Mouse (Mus musculus) stomach, postnatal 0 days (tissue): ENCODE data around the gene Fam114a1. TPM values are rescaled to one million over a fixed set of nuclear protein-coding genes. Genes with fewer than 3 reads are reported as not detected.
A peak's percentile ranks its signal among the peaks of the same experiment; 100 is the strongest.

Experiments used
- ATAC-seq: fragments of 200-750 bp; cut with Nextera tagmentation; 2 replicates; pipeline ENCODE4 v1.8.0; 2017; ENCODE audit not compliant: low FRiP score, low TSS enrichment
- DNase-seq: peaks from one replicate; pipeline ENCODE4 v3.0.0-alpha.2; 2016; ENCODE audit warnings: low spot score
- H3K27ac ChIP-seq: fragments of 300-500 bp; sonication (generic); replicated peaks from 2 replicates; pipeline ENCODE4 v1.5.1; 2014; ENCODE audit warnings: mild to moderate bottlenecking, control low read depth
- H3K27me3 ChIP-seq: fragments of 300-500 bp; sonication (generic); 2 replicates; pipeline ENCODE4 v1.6.1; 2014; ENCODE audit warnings: low read length; ENCODE audit not compliant: control insufficient read depth, insufficient read depth
- H3K36me3 ChIP-seq: fragments of 300-500 bp; sonication (generic); 2 replicates; pipeline ENCODE4 v1.6.1; 2014; ENCODE audit warnings: low read length, mixed read lengths; ENCODE audit not compliant: control insufficient read depth, insufficient read depth
- H3K4me1 ChIP-seq: fragments of 300-500 bp; sonication (generic); replicated peaks from 2 replicates; pipeline ENCODE4 v1.6.1; 2014; ENCODE audit warnings: antibody characterized with exemption; ENCODE audit not compliant: control insufficient read depth, insufficient read depth
- H3K4me2 ChIP-seq: fragments of 300-500 bp; sonication (generic); replicated peaks from 2 replicates; pipeline ENCODE4 v1.6.1; 2014; ENCODE audit warnings: low read depth, mild to moderate bottlenecking, control low read depth, moderate library complexity
- H3K4me3 ChIP-seq: fragments of 300-500 bp; sonication (generic); 2 replicates; pipeline ENCODE4 v1.5.1; 2014; ENCODE audit warnings: low read depth, low read length, control low read depth
- H3K9ac ChIP-seq: fragments of 300-500 bp; sonication (generic); 2 replicates; pipeline ENCODE4 v1.6.1; 2014; ENCODE audit warnings: mild to moderate bottlenecking, low read length, control low read depth, mixed read lengths
- H3K9me3 ChIP-seq: fragments of 300-500 bp; sonication (generic); 2 replicates; pipeline ENCODE4 v1.6.1; 2016; ENCODE audit warnings: low read length; ENCODE audit not compliant: control insufficient read depth
- CTCF ChIP-seq: IDR thresholded peaks from 2 replicates; pipeline ENCODE4 v1.5.1; 2016; ENCODE audit warnings: antibody characterized with exemption, low read depth, mild to moderate bottlenecking, moderate library complexity
- EP300 ChIP-seq: optimal IDR thresholded peaks from 2 replicates; pipeline ENCODE3; 2016; ENCODE audit warnings: antibody characterized with exemption
- WGBS: fragments of 180-500 bp; shearing (Covaris S2); extraction: QIAGEN DNeasy Blood & Tissue Kit; methylation state at CpG from one replicate; pipeline ENCODE4 v1.1.7; 2014; 5-methylcytosine and 5-hydroxymethylcytosine counted together
- polyA plus RNA-seq: library from polyadenylated mRNA; unstranded; fragments of >200 nt; fragmentation: Nextera tagmentation; extraction: Ambion mirVana; gene quantifications from 2 replicates; pipeline ENCODE4 v1.2.1, GENCODE M21; 2015

Gene Fam114a1
- polyA plus RNA-seq, 1 experiment from 2014 or later = 31.0 TPM

- no peak overlapping the region for H3K4me3 ChIP-seq
- DNase-seq (no peak), ATAC-seq (no peak)
- no peaks in the 10 kb centered on the region for H3K36me3 ChIP-seq
- no peaks in the 10 kb centered on the region for H3K9me3 ChIP-seq
- no peaks in the 10 kb centered on the region for H3K27me3 ChIP-seq
- no peak overlapping the region for H3K9ac ChIP-seq
- no peak for TF ChIP-seq EP300
- TF ChIP-seq CTCF = no peak
- H3K4me1 ChIP-seq = no peaks in the 10 kb centered on the region
- WGBS = 78% methylated on average over 22 of the region's 22 CpGs
- H3K27ac ChIP-seq = no peak overlapping the region
- 0 out of 2 replicates have a peak overlapping the region, but pooled peaks have one; percentile 3 for H3K4me2 ChIP-seq
Measured at GRCm38 (mm10) chr5:64958991-64959842, 10.7 kb upstream of the Fam114a1 start.

- Histone ChIP-seq H3K4me2 (0 out of 2 replicates have a peak within 1 kb of the TSS, but pooled peaks have one; percentile 3), H3K27ac (no peak within 1 kb of the TSS), H3K9ac (no peak within 1 kb of the TSS), H3K36me3 (no peaks in the 10 kb centered on the region), H3K27me3 (no peaks in the 10 kb centered on the region), H3K4me1 (no peaks in the 10 kb centered on the region), H3K4me3 (no peak within 1 kb of the TSS), H3K9me3 (no peaks in the 10 kb centered on the region)
- TF ChIP-seq EP300 (no peak), CTCF (peak; percentile 40)
- DNase-seq = no peak
- WGBS = 77% methylated on average over 13 of the region's 13 CpGs
- no peak for ATAC-seq
Measured at GRCm38 (mm10) chr5:64959843-64960230, 10.0 kb upstream of the Fam114a1 start, which contains the start of gene Tlr6. Tlr6 (minus strand) TSS chr5:64960097.

GRCm38 (mm10) chr5:64960857-64961391 lies 8.9 kb upstream of the Fam114a1 start:
- ATAC-seq (no peak), DNase-seq (no peak)
- H3K36me3 ChIP-seq = no peaks in the 10 kb centered on the region
- no peaks in the 10 kb centered on the region for H3K27me3 ChIP-seq
- H3K4me3 ChIP-seq = no peak overlapping the region
- WGBS = 82% methylated on average over 13 of the region's 13 CpGs
- H3K4me2 ChIP-seq = no peak overlapping the region
- no peak overlapping the region for H3K9ac ChIP-seq
- TF ChIP-seq CTCF = no peak
- no peak for TF ChIP-seq EP300
- H3K9me3 ChIP-seq = no peaks in the 10 kb centered on the region
- H3K4me1 ChIP-seq = no peaks in the 10 kb centered on the region
- no peak overlapping the region for H3K27ac ChIP-seq

GRCm38 (mm10) chr5:64963271-64963670 lies 6.6 kb upstream of the Fam114a1 start:
- Histone ChIP-seq H3K36me3 (no peaks in the 10 kb centered on the region), H3K9ac (no peak overlapping the region), H3K4me2 (no peak overlapping the region), H3K27ac (no peak overlapping the region), H3K27me3 (no peaks in the 10 kb centered on the region), H3K4me3 (no peak overlapping the region), H3K4me1 (no peaks in the 10 kb centered on the region), H3K9me3 (no peaks in the 10 kb centered on the region)
- no peak; the same call in 1 of the 2 replicates for TF ChIP-seq CTCF
- no peak for TF ChIP-seq EP300
- peak; percentile 43 for DNase-seq
- peak; percentile 90 for ATAC-seq
- 65% methylated on average over 5 of the region's 5 CpGs for WGBS

GRCm38 (mm10) chr5:64963735-64964134 lies 6.1 kb upstream of the Fam114a1 start:
- Histone ChIP-seq H3K4me3 (no peak overlapping the region), H3K27me3 (no peaks in the 10 kb centered on the region), H3K9me3 (no peaks in the 10 kb centered on the region), H3K4me2 (no peak overlapping the region), H3K27ac (no peak overlapping the region), H3K36me3 (no peaks in the 10 kb centered on the region), H3K4me1 (no peaks in the 10 kb centered on the region), H3K9ac (no peak overlapping the region)
- no peak for TF ChIP-seq CTCF
- TF ChIP-seq EP300 = no peak
- peak; percentile 67 for ATAC-seq
- peak; percentile 30 for DNase-seq
- WGBS = 83% methylated on average over 3 of the region's 3 CpGs
